ENCODE assay signal across 7 mouse cellular contexts in genomic region chr1:151096079-151096478, GRCm38 (mm10).
DNase-seq lines count a peak whose midpoint lies in the region; ATAC-seq and TF ChIP-seq lines count a peak whose summit lies in the region.

No protein-coding gene starts in this region.

- H3K4me3 ChIP-seq in G1E (ENCODE audit: low read depth, low read length), result no peak overlapping the region; the same call in 1 of the 2 replicates
- H3K4me3 ChIP-seq in liver, postnatal 0 days (ENCODE audit: low read depth, low read length), result peak overlapping the region; percentile 31

- peak; percentile 93 for ATAC-seq in G1E (ENCODE audit: extremely low read depth, insufficient number of reproducible peaks, low FRiP score, poor library complexity, severe bottlenecking)
- peak; percentile 90 for ATAC-seq in liver, postnatal 0 days

- peaks cover 9% of the 10 kb centered on the region for H3K9me3 ChIP-seq in G1E (replicated peaks)
- H3K9me3 ChIP-seq in liver, postnatal 0 days (ENCODE audit: low read length), result no peaks in the 10 kb centered on the region

- no peak for TF ChIP-seq CTCF in G1E (IDR thresholded peaks at IDR 0.05; ENCODE audit: low read depth, low read length)
- TF ChIP-seq CTCF in liver, postnatal 0 days (IDR thresholded peaks at IDR 0.05; ENCODE audit: low read depth), result no peak

- no peaks in the 10 kb centered on the region for H3K27me3 ChIP-seq in G1E (ENCODE audit: insufficient read depth, low read length)
- no peaks in the 10 kb centered on the region for H3K27me3 ChIP-seq in liver, postnatal 0 days (ENCODE audit: insufficient read depth, low read length)
- no peaks in the 10 kb centered on the region for H3K27me3 ChIP-seq in splenic B cell, adult 2 months (ENCODE audit: control insufficient read depth, insufficient read depth, low read length, poor library complexity, severe bottlenecking)

- intact Hi-C loops in heart, postnatal 10 days (cut with DNase I), result no loop called here

- peak overlapping the region; percentile 46 for H3K9ac ChIP-seq in liver, postnatal 0 days (replicated peaks)

- H3K27ac ChIP-seq in liver, postnatal 0 days (ENCODE audit: low read depth), result peak overlapping the region; percentile 91

- peaks cover 88% of the 10 kb centered on the region for H3K4me1 ChIP-seq in G1E (ENCODE audit: insufficient read depth, low read depth, low read length)
- H3K4me1 ChIP-seq in liver, postnatal 0 days (ENCODE audit: insufficient read depth), result peaks cover 40% of the 10 kb centered on the region

- peak overlapping the region; percentile 73 for H3K4me2 ChIP-seq in liver, postnatal 0 days (ENCODE audit: low read depth, low read length)

- peak; percentile 76 for DNase-seq in G1E (ENCODE audit: low spot score)
- peak; percentile 69 for DNase-seq in c-Kit-positive CD71-negative TER-119-negative erythroid progenitor cells, embryonic 14.5 days (ENCODE audit: low read depth)
- DNase-seq in heart, postnatal 10 days, result peak; percentile 32 to 48
- DNase-seq in liver, postnatal 0 days, result peak; percentile 51
- DNase-seq in splenic B cell, adult 2 months (ENCODE audit: low read depth, low spot score), result peak; percentile 65
- no peak for DNase-seq in adrenal gland, postnatal 25 days
- no peak for DNase-seq in cerebellum, adult 11-12 months

- WGBS in liver, postnatal 0 days (ENCODE audit: insufficient replicate concordance), result 4% methylated on average over 9 of the region's 9 CpGs

- peak; percentile 100 for TF ChIP-seq EP300 in liver, postnatal 0 days (IDR thresholded peaks at IDR 0.05; ENCODE audit: low read depth)

- no peaks in the 10 kb centered on the region for H3K36me3 ChIP-seq in G1E (replicated peaks)
- H3K36me3 ChIP-seq in liver, postnatal 0 days (replicated peaks; ENCODE audit: insufficient read depth, low read length), result no peaks in the 10 kb centered on the region
- no peaks in the 10 kb centered on the region for H3K36me3 ChIP-seq in splenic B cell, adult 2 months (ENCODE audit: control insufficient read depth, insufficient read depth, low read length, poor library complexity, severe bottlenecking)

Comparison
In these comparisons a context has a peak if more than half of its experiments do, and no peak if none do; other contexts are left out.
1. DNase-seq: peak in G1E (single experiment), c-Kit-positive CD71-negative TER-119-negative erythroid progenitor cells, embryonic 14.5 days (single experiment), heart, postnatal 10 days (2 of 2), liver, postnatal 0 days (single experiment) and splenic B cell, adult 2 months (single experiment); none in adrenal gland, postnatal 25 days (single experiment) and cerebellum, adult 11-12 months (single experiment).